Mouse (Mus musculus) intestine, embryonic 14.5 days (tissue): ENCODE results near the gene Ndst4. TPM values are rescaled to one million over a fixed set of nuclear protein-coding genes. Genes with fewer than 3 reads are reported as not detected.

Experiments used
- ATAC-seq: fragments of 200-750 bp; cut with Nextera tagmentation; replicated peaks from 2 replicates; pipeline ENCODE4 v1.8.0; 2017; ENCODE audit warnings: low read depth, moderate number of reproducible peaks, moderate TSS enrichment, moderate library complexity; ENCODE audit not compliant: low FRiP score, low TSS enrichment
- DNase-seq: peaks from one replicate; pipeline ENCODE4 v3.0.0-alpha.2; 2018; ENCODE audit warnings: low spot score
- H3K27ac ChIP-seq: fragments of 300-500 bp; sonication (generic); 2 replicates; pipeline ENCODE4 v1.5.1; 2014; ENCODE audit warnings: low read depth, mild to moderate bottlenecking, control low read depth
- H3K27me3 ChIP-seq: fragments of 300-500 bp; sonication (generic); replicated peaks from 2 replicates; pipeline ENCODE4 v1.6.1; 2014; ENCODE audit warnings: low read length, control low read depth; ENCODE audit not compliant: control insufficient read depth, insufficient read depth
- H3K36me3 ChIP-seq: fragments of 300-500 bp; sonication (generic); 2 replicates; pipeline ENCODE4 v1.6.1; 2014; ENCODE audit warnings: low read length, control low read depth; ENCODE audit not compliant: control insufficient read depth, insufficient read depth
- H3K4me1 ChIP-seq: fragments of 300-500 bp; sonication (generic); replicated peaks from 2 replicates; pipeline ENCODE4 v1.6.1; 2014; ENCODE audit warnings: low read length, control low read depth, mixed read lengths; ENCODE audit not compliant: control insufficient read depth, insufficient read depth
- H3K4me2 ChIP-seq: fragments of 300-500 bp; sonication (generic); 2 replicates; pipeline ENCODE4 v1.6.1; 2014; ENCODE audit warnings: low read length
- H3K4me3 ChIP-seq: fragments of 300-500 bp; sonication (generic); 2 replicates; pipeline ENCODE4 v1.5.1; 2014; ENCODE audit warnings: low read depth, low read length, control low read depth, mixed read lengths
- H3K9ac ChIP-seq: fragments of 300-500 bp; sonication (generic); 2 replicates; pipeline ENCODE4 v1.6.1; 2014; ENCODE audit warnings: mild to moderate bottlenecking, low read length
- H3K9me3 ChIP-seq: fragments of 300-500 bp; sonication (generic); 2 replicates; pipeline ENCODE4 v1.6.1; 2016; ENCODE audit warnings: low read length, control low read depth; ENCODE audit not compliant: control insufficient read depth
- WGBS: fragments of 180-500 bp; shearing (Covaris S2); extraction: QIAGEN DNeasy Blood & Tissue Kit; methylation state at CpG from one replicate; pipeline ENCODE4 v1.1.7; 2014; 5-methylcytosine and 5-hydroxymethylcytosine counted together
- polyA plus RNA-seq: library from polyadenylated mRNA; unstranded; fragments of >200 nt; fragmentation: Nextera tagmentation; extraction: Ambion mirVana; gene quantifications from 2 replicates; pipeline ENCODE4 v1.2.1, GENCODE M21; 2014

The Ndst4 gene
- 0.83 and 0.85 TPM in 2 replicates for polyA plus RNA-seq

- Histone ChIP-seq H3K36me3 (no peaks in the 10 kb centered on the region), H3K9ac (no peak within 1 kb of the TSS), H3K27me3 (no peaks in the 10 kb centered on the region), H3K4me3 (peak within 1 kb of the TSS; percentile 33), H3K4me2 (peak within 1 kb of the TSS; percentile 58), H3K9me3 (no peaks in the 10 kb centered on the region), H3K4me1 (peaks cover 7% of the 10 kb centered on the region), H3K27ac (no peak within 1 kb of the TSS; the same call in 1 of the 2 replicates)
- ATAC-seq (peak; percentile 62; the same call in 1 of the 2 replicates), DNase-seq (peak; percentile 65)
- 12% methylated on average over 14 of the region's 14 CpGs for WGBS
Measured at GRCm38 (mm10) chr3:125403601-125404396, at the start of gene Ndst4. TSS of gene Ndst4 (plus strand) at chr3:125404076.

- 64% methylated on average over 3 of the region's 3 CpGs for WGBS
Measured at GRCm38 (mm10) chr3:125397443-125397842, 6.4 kb upstream of the Ndst4 start.

GRCm38 (mm10) chr3:125406456-125406855 is 2.6 kb downstream of the Ndst4 start:
- DNase-seq (no peak), ATAC-seq (no peak)
- Histone ChIP-seq H3K4me3 (no peak overlapping the region), H3K9ac (no peak overlapping the region), H3K9me3 (no peaks in the 10 kb centered on the region), H3K4me1 (peaks cover 7% of the 10 kb centered on the region), H3K27ac (no peak overlapping the region), H3K27me3 (no peaks in the 10 kb centered on the region), H3K36me3 (no peaks in the 10 kb centered on the region), H3K4me2 (no peak overlapping the region)
- WGBS, result 26% methylated on average over 2 of the region's 2 CpGs

More at GRCm38 (mm10) chr3:125397443-125397842, 6.4 kb upstream of the Ndst4 start:
- H3K4me3 ChIP-seq, result no peak overlapping the region
- no peak overlapping the region for H3K4me2 ChIP-seq
- DNase-seq (no peak), ATAC-seq (no peak)
- H3K9me3 ChIP-seq, result no peaks in the 10 kb centered on the region
- no peak overlapping the region for H3K9ac ChIP-seq
- H3K36me3 ChIP-seq, result no peaks in the 10 kb centered on the region
- no peak overlapping the region for H3K27ac ChIP-seq
- H3K27me3 ChIP-seq, result no peaks in the 10 kb centered on the region
- H3K4me1 ChIP-seq, result no peaks in the 10 kb centered on the region

GRCm38 (mm10) chr3:125406991-125407390 is 3.1 kb downstream of the Ndst4 start:
- Histone ChIP-seq H3K9ac (no peak overlapping the region), H3K36me3 (no peaks in the 10 kb centered on the region), H3K27ac (no peak overlapping the region), H3K4me3 (no peak overlapping the region), H3K4me1 (peaks cover 7% of the 10 kb centered on the region), H3K4me2 (no peak overlapping the region), H3K27me3 (no peaks in the 10 kb centered on the region), H3K9me3 (no peaks in the 10 kb centered on the region)
- DNase-seq, result no peak
- WGBS, result 53% methylated on average over 3 of the region's 3 CpGs
- ATAC-seq, result no peak

GRCm38 (mm10) chr3:125466894-125467652 is 63.2 kb downstream of the Ndst4 start:
- 46% methylated on average over 6 of the region's 6 CpGs for WGBS
- Histone ChIP-seq H3K9ac (no peak overlapping the region), H3K27ac (no peak overlapping the region), H3K36me3 (no peaks in the 10 kb centered on the region), H3K4me3 (no peak overlapping the region), H3K27me3 (no peaks in the 10 kb centered on the region), H3K4me1 (no peaks in the 10 kb centered on the region), H3K4me2 (no peak overlapping the region), H3K9me3 (no peaks in the 10 kb centered on the region)
- DNase-seq (no peak), ATAC-seq (no peak)

GRCm38 (mm10) chr3:125510102-125510501 is 106.2 kb downstream of the Ndst4 start:
- Histone ChIP-seq H3K4me3 (no peak overlapping the region), H3K36me3 (no peaks in the 10 kb centered on the region), H3K9ac (no peak overlapping the region), H3K9me3 (no peaks in the 10 kb centered on the region), H3K4me2 (no peak overlapping the region), H3K27me3 (no peaks in the 10 kb centered on the region), H3K27ac (no peak overlapping the region), H3K4me1 (no peaks in the 10 kb centered on the region)
- 63% methylated on average over 5 of the region's 5 CpGs for WGBS
- no peak for ATAC-seq
- DNase-seq, result no peak

- no peaks in the 10 kb centered on the region for H3K4me1 ChIP-seq
- H3K27me3 ChIP-seq, result no peaks in the 10 kb centered on the region
- H3K4me2 ChIP-seq, result no peak overlapping the region
- H3K27ac ChIP-seq, result no peak overlapping the region
- no peaks in the 10 kb centered on the region for H3K9me3 ChIP-seq
- ATAC-seq (no peak), DNase-seq (no peak)
- H3K4me3 ChIP-seq, result no peak overlapping the region
- 88% methylated on average over 8 of the region's 8 CpGs for WGBS
- H3K9ac ChIP-seq, result no peak overlapping the region
- H3K36me3 ChIP-seq, result no peaks in the 10 kb centered on the region
Measured at GRCm38 (mm10) chr3:125533371-125533770, 129.5 kb downstream of the Ndst4 start.

- no peak for ATAC-seq
Measured at GRCm38 (mm10) chr3:125570602-125571001, 166.7 kb downstream of the Ndst4 start.

More at GRCm38 (mm10) chr3:125570602-125571001, 166.7 kb downstream of the Ndst4 start:
- no peak overlapping the region for H3K9ac ChIP-seq
- no peaks in the 10 kb centered on the region for H3K9me3 ChIP-seq
- H3K4me3 ChIP-seq, result no peak overlapping the region
- no peaks in the 10 kb centered on the region for H3K27me3 ChIP-seq
- H3K4me2 ChIP-seq, result no peak overlapping the region
- DNase-seq, result no peak
- H3K36me3 ChIP-seq, result no peaks in the 10 kb centered on the region
- H3K27ac ChIP-seq, result no peak overlapping the region
- 64% methylated on average over 2 of the region's 2 CpGs for WGBS
- no peaks in the 10 kb centered on the region for H3K4me1 ChIP-seq
